Mouse (Mus musculus): ENCODE data around the gene Sufu. TPM values are rescaled to one million over a fixed set of nuclear protein-coding genes. Genes with fewer than 3 reads are reported as not detected.

Gene Sufu
- polyA plus RNA-seq, 1 experiment from 2014 or later: 13.1 TPM

DNA sequence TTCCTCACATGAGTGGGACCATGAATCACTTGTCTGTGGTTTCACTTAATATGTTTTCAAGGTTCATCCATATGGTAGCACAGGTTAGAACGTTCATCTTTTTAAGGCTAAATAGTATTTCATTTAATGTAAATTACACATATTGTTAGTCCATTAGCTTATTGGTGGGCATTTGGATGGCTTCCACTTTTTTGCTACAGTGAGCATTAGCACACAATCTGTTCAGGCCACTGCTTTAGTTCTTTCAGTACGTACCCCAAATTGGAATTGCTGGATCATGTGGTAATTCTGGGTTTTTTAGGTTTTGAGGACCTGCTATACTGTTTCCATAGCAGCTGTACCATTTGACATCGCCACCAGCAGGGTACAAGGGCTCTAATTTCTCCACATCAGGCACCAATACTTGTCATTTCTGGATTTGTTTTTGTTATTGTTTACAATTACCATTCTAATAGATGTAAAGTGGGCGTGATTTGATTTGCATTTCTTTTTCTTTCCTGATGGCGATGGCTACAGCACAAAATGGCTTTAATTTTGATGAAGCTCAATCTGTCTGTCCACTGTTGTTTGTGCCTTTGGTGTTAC, 49.8 kb downstream of the Sufu start:
- TF ChIP-seq CTCF (IDR thresholded peaks at IDR 0.05) (no peak), EP300 (IDR thresholded peaks at IDR 0.05) (no peak)
- WGBS: 86% methylated on average over 5 of the region's 5 CpGs
- no peak overlapping the region for H3K4me2 ChIP-seq (replicated peaks; ENCODE audit: low read depth, low read length)
- no peak overlapping the region for H3K4me3 ChIP-seq (ENCODE audit: low read depth, low read length)
- no peaks in the 10 kb centered on the region for H3K36me3 ChIP-seq (ENCODE audit: insufficient read depth, low read length)
- no peak for DNase-seq (ENCODE audit: low spot score)
- no peak overlapping the region for H3K27ac ChIP-seq (ENCODE audit: low read length)
- H3K4me1 ChIP-seq (ENCODE audit: insufficient read depth, low read depth, low read length): peaks cover 8% of the 10 kb centered on the region; the same call in 1 of the 2 replicates
- H3K27me3 ChIP-seq (replicated peaks; ENCODE audit: insufficient read depth, low read length): no peaks in the 10 kb centered on the region
- H3K9ac ChIP-seq (replicated peaks; ENCODE audit: low read depth): no peak overlapping the region
- no peak for ATAC-seq
- H3K9me3 ChIP-seq (ENCODE audit: low read length): no peaks in the 10 kb centered on the region

DNA sequence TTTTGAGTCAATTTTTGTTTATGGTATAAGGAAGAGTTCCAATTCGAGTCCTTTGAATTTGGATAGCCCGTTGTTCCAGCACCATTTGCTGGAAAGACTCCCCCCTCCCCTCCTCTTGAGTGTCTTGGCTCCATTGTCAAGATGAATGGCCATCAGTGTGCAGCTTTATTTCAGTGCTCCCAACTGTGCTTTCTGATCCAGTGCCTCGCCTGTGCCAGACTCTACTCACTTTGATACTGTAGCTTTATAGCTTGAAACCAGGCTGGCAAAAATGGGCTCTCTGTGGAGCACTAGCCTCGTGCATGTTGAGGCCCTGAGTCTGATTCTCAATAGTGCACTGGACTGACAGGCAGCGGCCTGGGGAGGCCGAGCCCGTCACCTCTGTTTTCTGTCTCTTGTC, 50.4 kb downstream of the Sufu start:
- Histone ChIP-seq H3K4me2 (replicated peaks; ENCODE audit: low read depth, low read length) (no peak overlapping the region), H3K9me3 (ENCODE audit: low read length) (no peaks in the 10 kb centered on the region), H3K36me3 (ENCODE audit: insufficient read depth, low read length) (no peaks in the 10 kb centered on the region), H3K4me3 (ENCODE audit: low read depth, low read length) (no peak overlapping the region), H3K27ac (ENCODE audit: low read length) (peak overlapping the region; percentile 20; the same call in 1 of the 2 replicates), H3K27me3 (replicated peaks; ENCODE audit: insufficient read depth, low read length) (no peaks in the 10 kb centered on the region), H3K4me1 (ENCODE audit: insufficient read depth, low read depth, low read length) (peaks cover 8% of the 10 kb centered on the region; the same call in 1 of the 2 replicates), H3K9ac (replicated peaks; ENCODE audit: low read depth) (no peak overlapping the region)
- 41% methylated on average over 7 of the region's 7 CpGs for WGBS
- TF ChIP-seq CTCF (IDR thresholded peaks at IDR 0.05) (no peak), EP300 (IDR thresholded peaks at IDR 0.05) (no peak)
- DNase-seq (ENCODE audit: low spot score) (no peak), ATAC-seq (no peak)

DNA sequence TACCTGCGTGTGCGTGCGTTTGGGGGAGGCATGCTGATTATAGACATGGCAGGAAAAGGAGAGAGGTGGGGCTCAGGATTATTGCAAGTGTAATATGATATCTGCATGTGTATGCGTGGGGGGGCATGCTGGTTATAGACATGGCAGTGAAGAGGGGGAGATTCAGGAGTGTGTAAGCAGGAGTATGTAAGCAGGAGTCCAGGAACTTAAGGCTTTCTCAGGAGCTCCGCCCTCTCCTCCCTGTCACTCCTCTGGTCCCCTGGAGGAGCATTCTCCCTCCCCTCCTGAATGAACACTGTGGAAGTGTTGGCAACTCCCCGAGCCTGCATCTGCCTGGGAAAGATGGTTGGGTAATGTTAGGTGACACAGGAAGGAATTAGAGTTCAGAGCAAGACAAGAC, 51.2 kb downstream of the Sufu start:
- Histone ChIP-seq H3K4me1 (ENCODE audit: insufficient read depth, low read depth, low read length) (peaks cover 12% of the 10 kb centered on the region), H3K9ac (replicated peaks; ENCODE audit: low read depth) (no peak overlapping the region), H3K27me3 (replicated peaks; ENCODE audit: insufficient read depth, low read length) (no peaks in the 10 kb centered on the region), H3K9me3 (ENCODE audit: low read length) (no peaks in the 10 kb centered on the region), H3K36me3 (ENCODE audit: insufficient read depth, low read length) (no peaks in the 10 kb centered on the region), H3K4me2 (replicated peaks; ENCODE audit: low read depth, low read length) (no peak overlapping the region), H3K27ac (ENCODE audit: low read length) (peak overlapping the region; percentile 26; the same call in 1 of the 2 replicates), H3K4me3 (ENCODE audit: low read depth, low read length) (no peak overlapping the region)
- peak; percentile 30 for ATAC-seq
- TF ChIP-seq CTCF (IDR thresholded peaks at IDR 0.05): no peak
- no peak for TF ChIP-seq EP300 (IDR thresholded peaks at IDR 0.05)
- DNase-seq (ENCODE audit: low spot score): peak; percentile 71
- 27% methylated on average over 6 of the region's 6 CpGs for WGBS

DNA sequence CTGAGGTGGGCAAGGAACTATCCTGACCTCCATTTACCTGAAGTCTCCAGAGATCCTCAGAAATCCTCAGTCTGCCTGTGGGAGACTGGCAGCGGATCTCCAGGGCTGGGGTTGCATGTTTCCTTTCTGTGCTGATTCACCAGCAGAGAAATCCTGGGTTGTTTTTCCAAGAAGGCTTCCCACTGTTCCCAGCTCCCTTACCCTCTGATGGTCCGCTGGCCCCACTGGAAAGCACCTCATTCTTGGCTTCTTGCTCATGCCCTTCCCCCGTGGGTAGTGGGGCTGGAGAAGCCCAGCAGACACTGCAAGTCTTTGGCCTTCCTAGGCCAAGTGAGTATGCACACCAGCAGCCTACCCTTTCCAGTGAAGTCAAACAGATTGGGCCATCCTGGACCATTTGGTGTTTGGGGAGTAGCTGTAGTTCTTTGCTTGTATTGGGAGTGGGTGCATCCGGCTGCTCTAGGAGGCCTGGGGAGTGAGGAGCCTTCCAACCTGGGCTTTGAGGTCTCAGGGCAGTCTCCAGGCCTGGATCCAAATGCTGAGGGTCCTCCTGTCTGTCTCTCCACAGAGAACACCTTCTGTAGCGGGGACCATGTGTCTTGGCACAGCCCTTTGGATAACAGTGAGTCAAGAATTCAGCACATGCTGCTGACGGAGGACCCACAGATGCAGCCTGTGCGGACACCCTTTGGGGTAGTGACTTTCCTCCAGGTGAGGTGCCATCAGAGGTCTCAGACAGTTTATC, 52.7 kb downstream of the Sufu start:
- TF ChIP-seq EP300 (IDR thresholded peaks at IDR 0.05): no peak
- no peak for TF ChIP-seq CTCF (IDR thresholded peaks at IDR 0.05)
- WGBS: 90% methylated on average over 7 of the region's 7 CpGs
- Histone ChIP-seq H3K4me1 (ENCODE audit: insufficient read depth, low read depth, low read length) (peaks cover 21% of the 10 kb centered on the region), H3K27ac (ENCODE audit: low read length) (no peak overlapping the region), H3K36me3 (ENCODE audit: insufficient read depth, low read length) (no peaks in the 10 kb centered on the region), H3K9me3 (ENCODE audit: low read length) (no peaks in the 10 kb centered on the region), H3K9ac (replicated peaks; ENCODE audit: low read depth) (no peak overlapping the region), H3K4me3 (ENCODE audit: low read depth, low read length) (no peak overlapping the region), H3K4me2 (replicated peaks; ENCODE audit: low read depth, low read length) (no peak overlapping the region), H3K27me3 (replicated peaks; ENCODE audit: insufficient read depth, low read length) (no peaks in the 10 kb centered on the region)
- DNase-seq (ENCODE audit: low spot score) (no peak), ATAC-seq (no peak)

DNA sequence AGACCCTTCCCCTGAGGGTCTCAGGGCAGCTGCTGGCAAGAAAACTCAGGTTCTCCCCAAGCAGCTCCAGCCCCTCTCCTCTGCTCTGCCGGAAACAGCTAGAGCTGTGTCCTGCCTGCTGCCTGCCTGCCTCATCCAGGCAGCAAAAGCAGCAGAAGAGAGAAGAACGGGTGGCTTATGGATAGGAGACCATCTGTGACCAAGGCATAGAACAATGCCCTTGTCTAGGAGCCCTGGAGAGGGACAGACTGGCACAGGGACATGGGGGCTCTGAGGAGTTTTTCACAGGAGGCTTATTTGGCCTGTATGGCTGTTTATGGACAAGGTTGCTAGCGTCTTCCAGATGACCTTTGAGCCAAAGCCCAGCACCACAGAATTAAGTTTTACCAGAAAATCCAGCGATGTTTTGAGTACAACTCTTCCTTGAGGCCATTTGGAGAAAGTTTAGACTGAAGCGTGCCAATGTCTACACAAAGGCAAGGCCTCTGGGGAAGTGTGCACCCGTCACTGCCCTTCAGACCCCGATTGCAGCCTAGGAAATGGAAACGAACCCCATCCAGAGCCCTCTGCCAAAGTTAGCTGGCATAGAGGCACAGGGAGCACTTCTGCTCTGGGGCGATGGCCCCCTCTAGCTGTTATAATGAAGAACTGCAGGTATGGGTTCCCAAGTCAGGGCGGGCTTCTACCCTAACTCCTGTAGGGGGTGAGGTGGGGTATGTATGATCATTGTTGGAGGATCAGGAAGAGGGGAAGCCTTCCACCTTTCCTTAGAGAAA, 55.5 kb downstream of the Sufu start:
- TF ChIP-seq EP300 (IDR thresholded peaks at IDR 0.05) (no peak), CTCF (IDR thresholded peaks at IDR 0.05) (peak; percentile 96)
- no peak overlapping the region for H3K4me2 ChIP-seq (replicated peaks; ENCODE audit: low read depth, low read length)
- no peaks in the 10 kb centered on the region for H3K36me3 ChIP-seq (ENCODE audit: insufficient read depth, low read length)
- peaks cover 43% of the 10 kb centered on the region for H3K4me1 ChIP-seq (ENCODE audit: insufficient read depth, low read depth, low read length)
- 0 out of 2 replicates have a peak overlapping the region, but pooled peaks have one; percentile 92 for H3K27ac ChIP-seq (ENCODE audit: low read length)
- H3K4me3 ChIP-seq (ENCODE audit: low read depth, low read length): no peak overlapping the region
- peak; percentile 69 for DNase-seq (ENCODE audit: low spot score)
- H3K9ac ChIP-seq (replicated peaks; ENCODE audit: low read depth): no peak overlapping the region
- ATAC-seq: no peak
- H3K9me3 ChIP-seq (ENCODE audit: low read length): no peaks in the 10 kb centered on the region
- 36% methylated on average over 10 of the region's 10 CpGs for WGBS
- no peaks in the 10 kb centered on the region for H3K27me3 ChIP-seq (replicated peaks; ENCODE audit: insufficient read depth, low read length)

DNA sequence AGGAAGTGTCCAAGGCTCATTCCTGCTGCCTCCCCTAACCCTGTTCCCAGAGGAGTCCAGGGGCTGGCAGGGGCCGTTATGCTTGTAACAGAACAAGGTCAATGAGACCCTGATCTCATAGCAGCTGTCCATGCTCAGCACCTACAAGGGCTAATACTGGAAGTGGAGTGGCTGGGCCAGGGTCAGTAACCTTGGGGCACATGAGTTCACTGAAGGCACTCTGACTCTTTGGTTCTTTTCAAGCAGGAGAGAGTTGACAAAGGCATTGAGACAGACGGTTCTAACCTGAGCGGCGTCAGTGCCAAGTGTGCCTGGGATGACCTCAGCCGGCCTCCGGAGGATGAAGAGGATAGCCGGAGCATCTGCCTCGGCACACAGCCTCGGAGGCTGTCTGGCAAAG, 56.2 kb downstream of the Sufu start:
- Histone ChIP-seq H3K9me3 (ENCODE audit: low read length) (no peaks in the 10 kb centered on the region), H3K4me1 (ENCODE audit: insufficient read depth, low read depth, low read length) (peaks cover 41% of the 10 kb centered on the region), H3K4me3 (ENCODE audit: low read depth, low read length) (no peak overlapping the region), H3K27ac (ENCODE audit: low read length) (peak overlapping the region; percentile 92; the same call in 1 of the 2 replicates), H3K27me3 (replicated peaks; ENCODE audit: insufficient read depth, low read length) (no peaks in the 10 kb centered on the region), H3K4me2 (replicated peaks; ENCODE audit: low read depth, low read length) (no peak overlapping the region), H3K9ac (replicated peaks; ENCODE audit: low read depth) (no peak overlapping the region), H3K36me3 (ENCODE audit: insufficient read depth, low read length) (no peaks in the 10 kb centered on the region)
- DNase-seq (ENCODE audit: low spot score) (no peak), ATAC-seq (no peak)
- TF ChIP-seq EP300 (IDR thresholded peaks at IDR 0.05): no peak
- no peak for TF ChIP-seq CTCF (IDR thresholded peaks at IDR 0.05)
- WGBS: 75% methylated on average over 9 of the region's 9 CpGs
